Mouse (Mus musculus) right cerebral cortex, postnatal 25 days (tissue): ENCODE results near the gene Acp2.
"Not testable (repeated sequence)": the region's sequence is repeated elsewhere in the genome, so short reads cannot be mapped to it uniquely, and the experiment has no call there.

Experiments
- DNase-seq: peaks from one replicate; pipeline ENCODE4 v3.0.0; 2022

The Acp2 gene

DNA sequence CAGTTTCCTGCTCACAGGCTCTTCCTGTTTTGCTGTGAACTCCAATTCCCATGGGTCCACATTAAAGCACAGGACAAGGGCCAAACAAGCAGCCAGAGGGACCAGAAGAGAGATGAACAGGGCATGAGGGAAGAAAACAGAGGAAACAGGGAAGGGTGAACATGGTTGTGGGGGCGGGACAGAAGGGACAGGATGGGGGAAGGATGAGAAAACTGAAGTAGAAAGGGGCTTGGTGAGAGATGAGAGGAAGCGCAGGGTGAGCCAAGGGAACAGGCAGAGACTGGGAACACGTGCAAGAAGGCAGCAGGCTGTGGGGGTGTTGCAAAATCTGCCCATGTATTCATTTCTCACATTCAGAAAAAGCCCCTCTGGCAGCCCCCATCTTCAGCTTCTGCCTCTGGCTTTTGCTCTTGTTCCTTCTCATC is 6.1 kb upstream of the Acp2 start:
- DNase-seq: peak; percentile 44

GRCm38 (mm10) chr2:91198888-91199287 is 3.8 kb upstream of the Acp2 start:
- DNase-seq: no peak

- DNase-seq: no peak
Observed at GRCm38 (mm10) chr2:91202972-91203656, 429 bp downstream of the Acp2 start.

DNA sequence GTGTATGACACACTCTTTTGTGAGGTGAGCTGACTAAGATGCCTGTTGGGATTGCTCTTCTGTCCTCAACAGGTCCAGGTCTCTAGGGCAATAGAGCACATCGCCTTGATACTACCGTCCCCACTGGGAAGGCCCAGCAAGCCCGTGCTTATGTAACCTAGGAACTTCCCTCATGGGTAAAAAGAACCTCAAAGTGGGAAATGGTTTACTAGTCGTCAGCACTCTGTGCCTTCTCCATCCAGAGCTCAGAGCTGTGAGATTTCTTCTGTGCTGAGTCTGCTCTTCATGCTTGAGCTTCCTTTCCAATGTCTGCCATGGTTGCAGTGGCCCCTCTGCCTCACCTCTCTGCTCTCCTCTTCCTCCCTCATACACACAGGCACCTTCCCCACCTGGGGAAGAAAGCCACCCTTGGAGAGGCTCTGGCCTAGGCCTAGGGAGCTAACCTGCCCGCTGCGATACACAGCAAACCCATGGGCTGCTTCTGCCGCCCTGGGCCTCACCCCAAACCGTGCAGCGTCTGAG is 3.6 kb downstream of the Acp2 start:
- no peak for DNase-seq

DNA sequence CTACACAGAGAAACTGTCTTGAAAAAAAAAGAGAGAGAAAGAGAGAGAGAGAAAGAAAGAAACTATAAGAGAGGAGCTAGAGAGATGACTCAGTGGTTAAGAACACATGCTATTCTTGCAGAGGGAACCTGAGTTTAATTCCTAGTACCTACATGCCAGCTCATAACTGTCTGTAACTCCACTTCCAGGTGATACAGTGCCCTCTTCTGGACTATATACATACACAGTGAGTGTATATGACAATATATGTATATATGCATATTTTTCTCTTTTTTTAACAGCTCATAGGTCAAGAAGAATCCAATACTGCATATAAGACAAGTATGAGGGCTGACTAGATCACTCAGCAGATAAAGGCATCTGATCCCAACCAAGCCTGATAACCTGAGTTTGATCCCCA is 10.6 kb downstream of the Acp2 start:
- no peak for DNase-seq

- no peak for DNase-seq
Observed at GRCm38 (mm10) chr2:91217032-91217431, 14.3 kb downstream of the Acp2 start.

GRCm38 (mm10) chr2:91220501-91220900 is 17.8 kb downstream of the Acp2 start:
- DNase-seq: no peak

- no peak for DNase-seq
Observed at GRCm38 (mm10) chr2:91223614-91224013, 20.9 kb downstream of the Acp2 start.

GRCm38 (mm10) chr2:91229735-91230134 is 27.1 kb downstream of the Acp2 start:
- peak; percentile 22 for DNase-seq

GRCm38 (mm10) chr2:91236601-91237510 is 34.2 kb downstream of the Acp2 start, which contains the start of gene Ddb2:
Ddb2 (minus strand) TSS chr2:91236982.
- DNase-seq: peak; percentile 87

- DNase-seq: not testable (repeated sequence)
Observed at GRCm38 (mm10) chr2:91237511-91238080, 34.9 kb downstream of the Acp2 start.

- DNase-seq: no peak
Observed at GRCm38 (mm10) chr2:91242547-91242946, 39.9 kb downstream of the Acp2 start.

GRCm38 (mm10) chr2:91243416-91243815 is 40.7 kb downstream of the Acp2 start:
- peak; percentile 64 for DNase-seq

DNA sequence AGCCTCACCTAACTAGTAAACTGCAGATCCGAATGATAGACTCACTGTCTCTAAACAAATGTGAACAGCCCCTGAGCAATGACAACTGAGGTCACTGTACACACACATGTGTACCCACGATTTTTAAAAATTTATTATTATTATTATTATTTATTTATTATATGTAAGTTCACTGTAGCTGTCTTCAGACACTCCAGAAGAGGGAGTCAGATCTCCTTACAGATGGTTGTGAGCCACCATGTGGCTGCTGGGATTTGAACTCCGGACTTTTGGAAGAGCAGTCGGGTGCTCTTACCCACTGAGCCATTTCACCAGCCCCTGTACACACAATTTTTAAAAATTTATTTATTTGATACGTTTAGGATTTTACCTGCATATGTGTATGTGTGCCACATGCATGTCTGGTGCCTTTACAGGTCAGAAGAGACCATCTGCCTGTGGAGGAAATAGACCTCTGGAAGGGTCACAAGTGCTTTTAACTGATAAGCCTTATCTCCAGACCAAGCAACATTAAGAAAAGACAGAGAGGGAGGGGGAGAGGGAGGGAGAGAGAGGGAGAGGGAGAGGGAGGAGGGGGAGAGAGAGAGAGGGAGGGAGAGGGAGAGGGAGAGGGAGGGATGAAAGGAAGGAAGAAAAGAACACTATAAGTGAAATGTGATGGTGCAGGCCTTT is 42.0 kb downstream of the Acp2 start:
- no peak for DNase-seq

GRCm38 (mm10) chr2:91248366-91248765 is 45.7 kb downstream of the Acp2 start:
- DNase-seq: no peak

GRCm38 (mm10) chr2:91252001-91252400 is 49.3 kb downstream of the Acp2 start:
- no peak for DNase-seq

GRCm38 (mm10) chr2:91252512-91252911 is 49.8 kb downstream of the Acp2 start:
- DNase-seq: no peak

DNA sequence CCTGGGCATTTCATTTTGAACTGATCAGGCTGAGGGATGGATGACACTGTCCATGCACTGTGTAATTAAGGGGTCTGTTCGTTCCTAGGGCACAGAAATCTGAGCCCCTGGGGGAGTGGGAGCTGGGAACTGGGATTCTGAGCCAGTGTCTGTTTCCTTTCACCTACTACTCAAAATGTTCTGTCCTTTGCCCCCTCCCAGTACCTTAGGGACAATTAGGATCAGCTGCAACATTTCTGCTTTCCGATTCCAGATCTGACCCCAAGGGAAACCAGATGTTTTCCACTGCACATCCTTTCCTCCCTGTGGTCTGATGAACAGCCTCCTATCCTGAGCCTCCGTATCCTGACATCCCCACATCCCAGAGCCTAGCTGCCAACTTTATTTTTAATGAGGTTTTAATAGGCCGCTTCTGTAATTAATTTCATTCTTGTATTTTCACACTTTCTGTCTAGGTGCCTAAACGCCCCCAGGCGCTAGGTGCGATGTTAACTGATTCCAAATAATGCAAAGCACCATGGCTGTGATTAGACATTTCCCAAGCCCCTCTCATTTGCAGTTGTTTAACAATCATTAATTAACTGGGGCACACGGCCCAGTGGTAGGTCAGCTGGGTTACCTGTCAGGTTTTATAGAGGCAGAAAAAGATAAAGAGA is 52.2 kb downstream of the Acp2 start:
- no peak for DNase-seq

DNA sequence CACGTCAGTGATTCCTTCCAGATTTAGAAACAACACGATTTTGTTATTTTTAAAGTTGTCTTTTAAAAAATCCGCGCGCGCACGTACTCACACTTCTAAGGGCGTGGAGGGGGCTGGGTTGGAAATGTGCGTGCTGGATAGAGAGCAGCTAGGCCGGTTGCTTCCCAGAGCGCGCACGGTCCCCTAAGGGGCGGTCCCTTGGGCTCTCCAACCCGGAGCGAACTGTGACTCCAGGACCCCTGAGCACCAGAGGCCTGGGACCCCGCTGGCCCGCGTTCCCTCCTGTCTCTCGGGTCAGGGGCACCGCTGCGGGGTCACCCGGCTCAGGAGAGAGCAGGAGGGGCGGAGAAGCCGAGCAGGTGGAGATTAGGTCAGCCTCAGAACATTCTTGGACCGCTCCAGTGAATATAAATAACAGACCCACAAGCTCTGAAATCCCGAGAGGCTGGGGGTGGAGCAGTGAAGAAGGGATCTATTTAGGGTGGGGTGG is 53.0 kb downstream of the Acp2 start, which contains the start of gene Pacsin3:
Gene Pacsin3 (plus strand): TSS at position 294 of the 490 bp plus-strand sequence.
- DNase-seq: peak; percentile 44

DNA sequence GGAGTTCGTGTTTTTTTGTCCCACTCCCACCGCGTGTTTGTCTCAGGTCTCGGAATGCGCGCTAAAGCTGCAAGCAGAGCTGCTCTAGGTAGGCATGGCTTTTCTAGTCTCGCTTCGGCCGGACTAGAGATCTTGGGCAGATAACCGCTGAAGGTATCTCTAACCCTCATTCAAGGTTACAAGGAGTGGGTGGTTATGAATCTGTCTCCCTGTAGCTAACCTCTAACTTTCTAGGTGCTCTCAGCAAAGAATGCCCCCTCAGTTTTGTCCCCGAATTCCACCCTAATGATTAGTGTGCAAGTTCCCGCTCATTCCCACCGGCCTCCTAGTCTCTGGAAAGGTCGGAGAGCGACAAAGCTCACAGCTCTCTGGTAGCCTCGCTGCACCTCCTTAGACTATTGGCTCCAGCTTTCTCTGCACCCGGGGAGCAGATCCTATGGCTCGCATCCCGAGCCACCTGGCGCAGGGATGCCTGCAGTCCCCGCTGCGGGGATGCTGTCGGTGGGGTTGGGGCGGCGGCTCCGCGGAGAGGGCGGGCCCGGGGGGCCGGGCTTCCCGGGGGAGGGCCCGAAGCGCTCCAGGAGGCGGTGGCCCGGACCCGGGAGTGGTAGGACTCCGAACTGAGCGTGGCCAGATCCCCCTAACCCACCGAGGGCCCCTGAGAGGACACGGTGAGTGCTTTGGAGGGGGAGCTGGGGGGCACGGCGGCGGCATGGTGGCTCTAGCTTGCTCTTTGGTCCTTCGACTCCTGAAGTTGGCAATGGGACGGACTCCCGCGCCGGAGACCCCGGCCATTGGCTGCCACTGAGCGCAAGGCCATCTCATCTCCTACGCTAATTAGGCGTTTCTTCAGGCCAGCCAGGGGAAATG is 53.8 kb downstream of the Acp2 start:
- peak; percentile 71 for DNase-seq
